Mouse (Mus musculus) neural tube, embryonic 11.5 days (tissue): ENCODE data around the gene Pla2g2f. TPM values are rescaled to one million over a fixed set of nuclear protein-coding genes. Genes with fewer than 3 reads are reported as not detected.

Experiments used
- ATAC-seq: fragments of 200-750 bp; cut with Nextera tagmentation; 2 replicates; pipeline ENCODE4 v1.8.0; 2017; ENCODE audit warnings: moderate number of reproducible peaks, mild to moderate bottlenecking, moderate TSS enrichment, moderate library complexity; ENCODE audit not compliant: insufficient read depth, low FRiP score, low TSS enrichment
- DNase-seq: peaks from one replicate; pipeline ENCODE4 v3.0.0-alpha.2; 2015; ENCODE audit warnings: low spot score
- H3K27ac ChIP-seq: fragments of 300-500 bp; sonication (generic); 2 replicates; pipeline ENCODE4 v1.5.1; 2014; ENCODE audit warnings: low read depth, mild to moderate bottlenecking, low read length
- H3K27me3 ChIP-seq: fragments of 300-500 bp; sonication (generic); 2 replicates; pipeline ENCODE4 v1.6.1; 2014; ENCODE audit warnings: mild to moderate bottlenecking, low read length, mixed read lengths; ENCODE audit not compliant: control insufficient read depth, insufficient read depth
- H3K36me3 ChIP-seq: fragments of 300-500 bp; sonication (generic); 2 replicates; pipeline ENCODE4 v1.6.1; 2014; ENCODE audit warnings: mild to moderate bottlenecking, low read length, moderate library complexity, mixed read lengths; ENCODE audit not compliant: control insufficient read depth, insufficient read depth
- H3K4me1 ChIP-seq: fragments of 300-500 bp; sonication (generic); 2 replicates; pipeline ENCODE4 v1.6.1; 2014; ENCODE audit warnings: low read length, mixed read lengths; ENCODE audit not compliant: control insufficient read depth, insufficient read depth
- H3K4me2 ChIP-seq: fragments of 300-500 bp; sonication (generic); 2 replicates; pipeline ENCODE4 v1.6.1; 2014; ENCODE audit warnings: low read depth, mild to moderate bottlenecking, moderate library complexity
- H3K4me3 ChIP-seq: fragments of 300-500 bp; sonication (generic); 2 replicates; pipeline ENCODE4 v1.5.1; 2014; ENCODE audit warnings: low read depth, low read length
- H3K9ac ChIP-seq: fragments of 300-500 bp; sonication (generic); 2 replicates; pipeline ENCODE4 v1.6.1; 2014; ENCODE audit warnings: mild to moderate bottlenecking, low read length
- H3K9me3 ChIP-seq: fragments of 300-500 bp; sonication (generic); 2 replicates; pipeline ENCODE4 v1.6.1; 2016; ENCODE audit warnings: low read length; ENCODE audit not compliant: control insufficient read depth
- WGBS: fragments of 180-500 bp; shearing (Covaris S2); extraction: QIAGEN DNeasy Blood & Tissue Kit; methylation state at CpG from one replicate; pipeline ENCODE4 v1.1.7; 2014; 5-methylcytosine and 5-hydroxymethylcytosine counted together
- polyA plus RNA-seq: library from polyadenylated mRNA; unstranded; fragments of >200 nt; fragmentation: Nextera tagmentation; extraction: Ambion mirVana; gene quantifications from 2 replicates; pipeline ENCODE4 v1.2.1, GENCODE M21; 2014

Gene Pla2g2f
- 0.09 and 0.17 TPM in 2 replicates for polyA plus RNA-seq

DNA sequence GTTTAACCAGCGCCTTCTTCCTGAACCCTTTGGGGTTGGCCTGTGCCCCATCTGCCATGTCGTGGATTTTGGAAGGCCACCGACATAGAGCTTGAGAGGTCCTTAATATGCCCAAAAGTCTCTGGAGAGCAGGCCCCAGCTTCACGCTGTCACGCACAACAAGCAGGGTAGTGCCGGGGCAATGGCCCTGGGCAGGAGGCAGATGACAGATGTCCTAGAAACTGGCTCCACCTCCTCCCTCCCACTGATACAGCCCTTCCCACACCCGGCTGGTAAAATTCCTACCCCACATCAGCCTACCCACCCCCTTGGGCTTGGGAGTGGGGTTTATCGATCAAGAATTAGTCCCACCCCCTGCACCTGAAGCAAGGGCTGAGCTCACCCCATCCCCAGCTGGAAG, at the start of gene Pla2g2f:
Gene Pla2g2f (minus strand): TSS at position 211 of the 400 bp plus-strand sequence.
- DNase-seq = no peak
- no peaks in the 10 kb centered on the region for H3K36me3 ChIP-seq
- no peaks in the 10 kb centered on the region for H3K4me1 ChIP-seq
- H3K9me3 ChIP-seq = no peaks in the 10 kb centered on the region
- H3K9ac ChIP-seq = no peak within 1 kb of the TSS
- ATAC-seq = no peak
- no peak within 1 kb of the TSS for H3K27ac ChIP-seq
- H3K4me2 ChIP-seq = no peak within 1 kb of the TSS
- H3K27me3 ChIP-seq = no peaks in the 10 kb centered on the region
- 61% methylated on average over 8 of the region's 8 CpGs for WGBS
- H3K4me3 ChIP-seq = no peak within 1 kb of the TSS

DNA sequence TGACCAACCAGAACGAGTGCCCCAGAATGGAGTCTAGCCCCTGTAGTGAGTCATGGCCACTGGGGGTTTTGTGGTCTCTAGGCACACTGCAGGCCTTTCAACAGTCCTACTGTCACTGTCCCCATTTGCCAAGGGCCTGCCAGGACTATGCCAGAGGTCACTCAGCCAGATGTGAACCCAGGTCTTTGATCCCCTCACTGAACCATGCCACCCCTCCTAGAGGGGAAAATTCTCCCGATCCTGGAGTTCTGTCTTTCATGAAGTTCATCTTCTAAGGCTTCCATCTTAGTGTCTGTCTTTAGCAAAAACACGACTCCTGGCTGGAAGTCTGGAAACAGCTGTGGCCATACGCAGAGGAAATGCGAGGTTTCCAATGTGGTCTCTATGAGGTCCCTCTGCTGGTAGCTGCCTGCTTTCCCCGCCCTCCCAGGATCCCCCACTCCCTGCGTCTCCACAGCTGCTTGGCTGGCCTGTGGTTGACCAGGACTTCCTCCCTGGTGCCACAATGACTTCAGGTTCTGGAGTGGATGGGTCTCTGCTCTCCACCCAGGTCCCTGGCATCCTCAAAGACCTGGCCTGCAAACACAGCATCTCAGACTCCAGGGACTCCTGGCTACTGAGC, 49.6 kb upstream of the Pla2g2f start:
- no peak overlapping the region for H3K9ac ChIP-seq
- no peaks in the 10 kb centered on the region for H3K27me3 ChIP-seq
- H3K27ac ChIP-seq = no peak overlapping the region
- no peaks in the 10 kb centered on the region for H3K4me1 ChIP-seq
- H3K4me3 ChIP-seq = no peak overlapping the region
- WGBS = 55% methylated on average over 7 of the region's 7 CpGs
- ATAC-seq (no peak), DNase-seq (no peak)
- no peak overlapping the region for H3K4me2 ChIP-seq
- no peaks in the 10 kb centered on the region for H3K36me3 ChIP-seq
- H3K9me3 ChIP-seq = no peaks in the 10 kb centered on the region

DNA sequence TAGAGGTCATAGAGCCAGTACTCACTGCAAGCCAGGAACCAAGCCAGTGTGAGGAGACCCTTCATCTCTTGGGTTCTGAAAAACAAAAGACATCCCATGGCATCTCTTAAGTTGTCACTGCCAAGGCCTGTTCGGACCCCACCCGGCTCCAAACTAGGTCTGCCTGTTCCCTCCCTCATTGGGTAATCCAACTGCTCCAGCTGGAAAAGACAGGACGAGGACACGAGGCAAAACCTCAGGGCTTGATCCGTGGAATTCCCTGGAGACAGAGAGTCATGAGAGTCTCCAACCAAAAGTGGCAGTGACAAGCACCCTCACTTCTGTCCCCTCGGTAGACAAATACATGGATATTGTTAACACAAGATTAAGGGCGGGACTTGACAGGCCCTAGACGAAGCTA, 48.7 kb upstream of the Pla2g2f start:
- Histone ChIP-seq H3K36me3 (no peaks in the 10 kb centered on the region), H3K9me3 (no peaks in the 10 kb centered on the region), H3K4me1 (no peaks in the 10 kb centered on the region), H3K4me2 (no peak overlapping the region), H3K4me3 (no peak overlapping the region), H3K9ac (no peak overlapping the region), H3K27me3 (no peaks in the 10 kb centered on the region), H3K27ac (no peak overlapping the region)
- WGBS = 85% methylated on average over 8 of the region's 8 CpGs
- no peak for ATAC-seq
- no peak for DNase-seq

DNA sequence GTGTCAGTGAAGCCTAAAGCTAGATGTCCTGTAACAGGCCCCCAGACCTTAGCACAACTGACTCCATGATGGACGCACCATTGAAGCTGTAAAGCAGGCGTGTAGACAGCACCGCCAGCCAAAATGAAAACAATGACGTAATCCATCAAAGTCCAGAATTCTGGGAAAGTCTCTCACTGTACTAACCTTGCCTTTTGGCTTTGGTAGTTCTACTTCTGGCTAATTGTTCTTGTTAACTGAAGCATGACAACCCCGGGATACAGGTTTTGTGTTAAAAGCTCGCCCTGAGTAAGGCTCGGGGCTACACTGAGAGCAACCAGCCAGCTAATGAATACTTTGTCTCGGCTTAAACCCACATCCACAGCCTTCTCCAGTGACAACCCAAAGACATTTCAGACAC, 47.8 kb upstream of the Pla2g2f start:
- H3K4me1 ChIP-seq = no peaks in the 10 kb centered on the region
- H3K9ac ChIP-seq = no peak overlapping the region
- no peaks in the 10 kb centered on the region for H3K27me3 ChIP-seq
- no peak overlapping the region for H3K4me2 ChIP-seq
- ATAC-seq (no peak), DNase-seq (no peak)
- no peaks in the 10 kb centered on the region for H3K9me3 ChIP-seq
- H3K4me3 ChIP-seq = no peak overlapping the region
- WGBS = 41% methylated on average over 8 of the region's 8 CpGs
- H3K27ac ChIP-seq = no peak overlapping the region
- H3K36me3 ChIP-seq = no peaks in the 10 kb centered on the region

DNA sequence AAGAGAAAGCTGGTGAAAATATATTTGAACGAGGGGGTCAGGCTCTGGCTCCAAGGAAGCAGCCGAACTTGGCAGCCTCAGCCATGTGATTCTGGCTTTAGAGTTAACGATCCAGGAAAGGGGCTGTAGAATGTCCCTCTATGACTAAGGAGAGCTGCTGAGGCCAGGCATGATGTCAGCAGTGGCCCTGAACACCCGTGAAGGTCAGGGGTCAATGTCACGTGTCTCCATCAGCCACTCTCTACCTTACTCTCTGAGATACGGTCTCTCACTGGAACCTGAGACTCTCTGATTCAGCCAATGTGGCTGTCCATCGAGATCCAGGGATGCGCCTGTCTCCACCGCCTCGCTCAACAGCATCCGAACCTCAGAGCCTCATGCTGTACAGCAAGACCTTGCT, 45.5 kb upstream of the Pla2g2f start:
- Histone ChIP-seq H3K36me3 (no peaks in the 10 kb centered on the region), H3K4me3 (no peak overlapping the region), H3K27me3 (no peaks in the 10 kb centered on the region), H3K9me3 (no peaks in the 10 kb centered on the region), H3K4me1 (no peaks in the 10 kb centered on the region), H3K9ac (no peak overlapping the region), H3K4me2 (no peak overlapping the region), H3K27ac (no peak overlapping the region)
- DNase-seq (no peak), ATAC-seq (no peak)
- 89% methylated on average over 11 of the region's 11 CpGs for WGBS

DNA sequence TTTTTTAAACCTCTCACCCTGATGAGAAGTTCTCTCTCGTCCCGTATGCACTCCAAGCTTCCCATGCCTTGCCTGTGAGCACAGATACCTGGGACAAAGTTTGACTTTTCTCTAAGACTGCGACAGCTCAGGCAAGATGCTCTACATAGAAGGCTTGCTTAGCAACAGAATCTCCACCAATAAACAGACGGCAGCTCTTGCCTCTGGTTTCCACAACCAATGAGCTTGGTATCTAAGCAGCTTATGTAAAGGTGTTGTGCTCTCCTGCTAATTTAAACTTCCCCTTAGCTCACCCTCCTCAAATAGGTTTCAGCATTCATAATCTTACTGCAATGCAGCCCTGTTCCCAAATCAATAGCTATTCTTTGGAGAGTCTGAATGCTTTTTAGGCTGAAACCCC, 44.2 kb upstream of the Pla2g2f start:
- DNase-seq (no peak), ATAC-seq (no peak)
- H3K36me3 ChIP-seq = no peaks in the 10 kb centered on the region
- H3K4me1 ChIP-seq = no peaks in the 10 kb centered on the region
- H3K4me2 ChIP-seq = no peak overlapping the region
- no peaks in the 10 kb centered on the region for H3K9me3 ChIP-seq
- H3K4me3 ChIP-seq = no peak overlapping the region
- WGBS = 79% methylated on average over 4 of the region's 4 CpGs
- H3K9ac ChIP-seq = no peak overlapping the region
- H3K27me3 ChIP-seq = no peaks in the 10 kb centered on the region
- no peak overlapping the region for H3K27ac ChIP-seq

DNA sequence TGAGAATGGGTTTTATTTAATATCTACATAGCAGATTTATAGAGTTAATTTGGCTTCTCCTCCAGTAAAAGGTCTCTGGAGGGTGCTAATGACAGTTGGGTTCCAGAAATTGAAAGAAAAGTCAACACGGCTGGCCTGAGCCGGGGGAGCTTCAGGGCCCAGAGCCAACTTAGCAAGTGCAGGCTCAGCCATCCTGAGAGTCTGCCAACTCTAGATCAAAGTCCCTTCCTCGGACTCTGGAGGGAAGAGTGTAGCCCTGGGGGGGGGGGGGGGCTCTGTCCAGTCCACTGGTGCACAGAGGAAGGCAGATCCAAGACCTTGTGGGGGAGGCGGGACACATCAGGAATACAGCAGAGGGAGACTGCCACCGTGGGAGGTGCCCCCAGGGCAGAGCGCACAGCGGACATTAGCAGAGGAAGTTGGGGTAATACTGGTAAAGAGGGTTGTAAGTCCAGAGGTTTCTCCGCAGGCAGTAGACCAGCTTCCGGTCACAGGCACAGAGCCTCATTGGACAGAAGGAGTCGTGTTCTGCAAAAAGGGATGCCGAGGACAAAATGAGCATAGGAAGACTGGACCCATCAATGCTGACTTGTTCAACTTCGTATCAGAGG, 42.8 kb upstream of the Pla2g2f start:
- no peaks in the 10 kb centered on the region for H3K27me3 ChIP-seq
- DNase-seq (no peak), ATAC-seq (no peak)
- H3K9me3 ChIP-seq = no peaks in the 10 kb centered on the region
- no peak overlapping the region for H3K27ac ChIP-seq
- 67% methylated on average over 12 of the region's 12 CpGs for WGBS
- no peak overlapping the region for H3K9ac ChIP-seq
- no peaks in the 10 kb centered on the region for H3K36me3 ChIP-seq
- H3K4me3 ChIP-seq = no peak overlapping the region
- no peak overlapping the region for H3K4me2 ChIP-seq
- H3K4me1 ChIP-seq = no peaks in the 10 kb centered on the region

DNA sequence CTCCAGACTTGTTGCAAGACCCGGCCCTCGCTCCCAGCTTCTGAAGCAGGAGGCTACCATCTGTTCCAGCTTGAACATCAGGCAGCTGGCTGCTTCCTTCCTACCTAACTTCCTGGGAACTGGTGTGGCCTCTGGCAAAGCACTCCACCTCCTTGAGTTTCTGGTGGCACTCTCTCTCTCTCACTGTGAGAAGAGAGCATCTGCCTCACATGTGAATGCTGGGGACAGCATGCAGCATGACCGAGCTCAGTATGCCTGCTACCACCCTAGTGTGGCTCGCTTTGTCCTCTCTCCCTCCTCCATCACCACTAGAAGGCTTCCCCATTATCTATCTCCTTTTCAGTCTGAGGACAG, 39.8 kb upstream of the Pla2g2f start:
- no peaks in the 10 kb centered on the region for H3K27me3 ChIP-seq
- H3K27ac ChIP-seq = no peak overlapping the region
- ATAC-seq (no peak), DNase-seq (no peak)
- WGBS = 73% methylated on average over 4 of the region's 4 CpGs
- no peaks in the 10 kb centered on the region for H3K36me3 ChIP-seq
- H3K9ac ChIP-seq = no peak overlapping the region
- no peaks in the 10 kb centered on the region for H3K4me1 ChIP-seq
- no peaks in the 10 kb centered on the region for H3K9me3 ChIP-seq
- no peak overlapping the region for H3K4me2 ChIP-seq
- no peak overlapping the region for H3K4me3 ChIP-seq

DNA sequence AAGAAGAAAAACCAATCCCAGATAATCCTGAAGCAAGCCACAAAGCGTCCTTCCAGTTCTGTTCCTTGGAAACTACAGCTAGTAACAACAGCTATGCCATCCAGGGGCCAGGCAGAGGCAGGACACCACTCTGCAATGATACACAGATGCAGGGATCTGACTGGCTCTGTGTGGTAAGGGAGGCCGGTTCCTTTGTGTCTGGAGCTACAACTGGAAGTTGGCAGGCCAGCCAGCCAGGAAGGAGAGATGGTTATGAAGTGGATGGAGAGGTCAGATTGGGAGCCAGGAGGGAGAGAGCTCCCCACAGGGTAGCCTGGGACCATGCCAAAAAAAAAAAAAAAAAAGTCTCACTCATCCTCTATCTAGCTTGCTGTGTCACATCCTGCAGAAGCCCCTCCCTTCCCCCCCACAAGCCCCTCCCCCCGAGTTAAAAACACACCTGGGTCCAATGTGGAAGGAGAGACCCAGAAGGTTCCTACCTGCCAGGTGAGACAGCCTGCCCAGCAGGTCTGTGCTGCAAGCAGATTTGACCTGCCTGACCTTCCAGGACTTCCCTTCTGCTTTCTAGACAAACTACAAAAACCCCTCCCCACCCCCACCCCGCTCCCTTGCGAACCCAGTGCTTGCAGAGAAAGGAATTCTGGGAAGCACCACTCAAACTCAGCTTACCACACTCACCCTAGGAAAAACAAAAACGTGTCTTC, 39.2 kb upstream of the Pla2g2f start:
- 56% methylated on average over 6 of the region's 6 CpGs for WGBS
- Histone ChIP-seq H3K9ac (no peak overlapping the region), H3K27me3 (no peaks in the 10 kb centered on the region), H3K36me3 (no peaks in the 10 kb centered on the region), H3K9me3 (no peaks in the 10 kb centered on the region), H3K27ac (no peak overlapping the region), H3K4me3 (no peak overlapping the region), H3K4me2 (no peak overlapping the region), H3K4me1 (no peaks in the 10 kb centered on the region)
- no peak for DNase-seq
- ATAC-seq = no peak
